Mouse (Mus musculus): ENCODE measurements around the gene Cyfip2.

Gene Cyfip2

DNA sequence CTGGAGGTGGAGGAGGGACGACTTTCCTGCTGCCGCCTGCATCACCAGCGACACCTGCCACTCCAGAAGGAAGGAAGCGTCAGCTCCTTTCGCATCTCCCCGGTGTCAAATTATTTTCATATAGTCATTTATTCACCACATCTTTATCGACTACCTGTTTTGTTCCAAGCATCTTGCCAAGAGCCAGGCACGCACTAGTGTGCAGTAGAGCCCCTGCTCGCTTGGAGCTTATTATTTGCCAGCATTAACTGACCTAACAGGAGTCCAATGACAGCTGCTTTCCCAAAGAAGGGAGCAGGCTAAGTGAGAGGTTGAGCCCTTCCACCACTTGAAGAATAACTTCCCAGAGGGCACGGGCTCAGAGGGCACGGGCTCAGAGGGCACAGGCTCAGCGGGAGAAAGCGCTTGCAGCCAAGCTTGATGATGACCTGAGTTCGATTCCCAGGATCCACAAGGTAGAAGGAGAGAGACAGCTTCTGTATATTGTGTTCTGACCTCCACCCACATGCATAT, at the start of gene Cyfip2:
Gene Cyfip2, minus strand, starts transcription at position 337 of the 513 bp plus-strand sequence.
- in situ Hi-C loops (cut with MboI, MseI) = no loop called here

DNA sequence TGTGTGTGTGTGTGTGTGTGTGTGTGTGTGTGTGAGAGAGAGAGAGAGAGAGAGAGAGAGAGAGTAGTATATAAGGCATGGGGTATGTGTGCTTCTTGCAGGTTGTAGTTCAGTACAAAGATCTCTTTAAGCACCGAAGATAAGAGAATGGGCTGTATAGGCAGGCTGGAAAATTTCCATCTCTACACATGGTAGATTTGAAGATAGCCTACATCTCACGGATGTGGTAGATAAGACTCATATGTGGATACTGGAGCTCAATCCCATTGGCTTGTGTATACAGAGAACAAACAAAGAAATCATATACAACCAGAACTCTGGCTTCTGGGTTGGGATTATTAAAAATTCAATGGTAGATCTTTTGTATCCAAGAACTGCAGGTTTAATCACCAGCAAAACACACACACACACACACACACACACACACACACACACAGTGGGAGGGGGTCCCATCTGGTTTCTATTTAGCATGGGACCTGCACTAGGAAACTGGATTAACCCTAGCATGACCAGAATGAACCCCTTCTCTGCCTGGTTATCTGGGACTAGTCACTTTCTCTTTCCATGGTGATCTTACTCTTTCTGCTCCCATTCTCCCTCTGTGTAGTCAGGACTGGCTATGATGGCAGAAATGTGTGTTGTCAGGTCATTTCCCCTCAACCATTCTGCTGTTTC, 48.5 kb upstream of the Cyfip2 start:
- in situ Hi-C loops (cut with MboI, MseI) = no loop called here

DNA sequence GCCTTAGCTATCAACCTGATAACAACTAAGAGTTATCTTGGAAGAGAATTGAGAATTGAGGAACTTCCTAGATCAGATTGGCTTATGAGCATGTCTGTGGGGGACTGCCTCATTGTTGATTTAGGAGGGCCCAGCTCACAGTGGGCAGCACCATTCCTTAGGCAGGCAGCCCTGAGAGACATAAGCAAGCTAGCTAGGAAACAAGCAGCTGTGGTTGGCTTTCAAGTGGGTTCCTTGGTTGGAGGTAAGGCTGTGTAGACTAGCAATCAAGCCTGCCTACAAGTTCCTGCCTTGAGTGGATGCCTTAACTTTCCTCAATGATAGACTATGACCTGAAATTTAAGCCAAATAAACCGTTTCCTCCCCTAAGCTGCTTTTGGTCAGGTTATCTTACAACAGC, 45.7 kb upstream of the Cyfip2 start:
- in situ Hi-C loops (cut with MboI, MseI) = no loop called here

DNA sequence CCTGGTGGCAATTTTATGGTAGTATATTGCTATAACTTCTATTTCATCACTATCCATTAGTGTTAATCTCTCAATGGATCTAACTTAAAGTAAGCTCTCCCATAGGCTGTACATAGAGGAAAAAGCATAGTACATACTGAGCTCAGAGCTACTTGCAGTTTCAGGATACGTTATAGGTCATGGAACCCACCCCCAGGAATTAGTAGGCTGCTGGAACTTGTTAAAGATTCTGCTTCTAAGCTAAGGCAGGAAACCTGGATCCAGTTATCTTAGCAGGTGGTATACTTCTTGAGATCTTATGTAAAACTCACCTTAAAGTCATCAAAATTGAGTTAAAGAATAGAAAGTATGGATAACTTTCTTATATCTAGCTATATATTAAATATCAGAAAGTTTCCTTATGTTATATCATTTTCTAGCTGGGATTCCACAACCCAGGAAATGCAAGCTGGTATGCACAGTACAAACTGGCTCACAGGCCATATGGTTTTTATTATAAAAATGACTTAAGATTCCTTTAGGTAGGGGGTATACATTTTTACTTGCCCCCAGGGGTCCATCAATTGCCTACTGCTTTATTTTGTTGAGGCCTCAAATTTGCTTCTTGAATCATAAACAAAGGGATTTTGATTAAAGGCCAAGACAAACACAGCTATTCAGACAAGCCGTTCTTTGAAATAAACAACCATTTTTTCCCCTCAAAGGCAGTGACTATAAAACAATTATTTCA, 37.2 kb upstream of the Cyfip2 start:
- in situ Hi-C loops (cut with MboI, MseI) = no loop called here

DNA sequence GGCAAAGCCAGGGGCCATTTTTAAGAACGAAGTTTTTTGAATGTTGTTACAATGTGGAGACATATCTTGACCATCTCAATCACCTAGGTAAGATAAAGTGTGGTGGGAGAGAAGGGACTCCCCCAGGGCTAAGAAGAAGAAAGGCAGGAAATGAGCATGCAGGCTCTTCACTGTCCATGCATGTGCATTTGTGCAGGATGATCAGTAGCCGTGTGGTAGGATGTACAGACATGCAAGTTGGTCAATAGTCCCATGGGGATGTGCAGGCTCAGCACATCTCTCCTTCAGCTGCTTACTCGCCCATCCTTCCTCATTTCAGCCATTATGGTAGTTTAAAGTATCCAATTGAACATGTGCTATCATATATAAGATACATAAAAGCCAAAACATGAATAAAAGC, 35.8 kb upstream of the Cyfip2 start:
- in situ Hi-C loops (cut with MboI, MseI) = no loop called here

DNA sequence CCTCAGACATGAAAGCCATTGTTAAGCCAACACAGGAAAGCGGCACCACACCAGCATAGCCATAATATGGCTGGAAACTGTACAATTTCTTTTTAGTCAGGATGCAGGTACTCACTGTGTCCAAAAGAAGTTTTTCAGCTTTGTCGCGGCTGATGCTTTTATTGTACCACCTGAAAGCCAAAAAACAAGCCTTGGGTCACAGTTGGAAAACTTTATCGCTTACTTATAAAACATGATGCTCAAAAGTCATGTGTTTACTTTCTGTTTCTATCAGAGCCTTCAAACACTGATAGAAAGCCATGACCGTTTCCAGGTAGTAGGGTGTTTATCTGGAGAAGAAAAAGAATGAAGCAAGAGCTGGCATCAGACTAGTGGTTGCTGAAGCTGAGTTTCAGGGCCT, 35.1 kb upstream of the Cyfip2 start:
- in situ Hi-C loops (cut with MboI, MseI) = no loop called here

DNA sequence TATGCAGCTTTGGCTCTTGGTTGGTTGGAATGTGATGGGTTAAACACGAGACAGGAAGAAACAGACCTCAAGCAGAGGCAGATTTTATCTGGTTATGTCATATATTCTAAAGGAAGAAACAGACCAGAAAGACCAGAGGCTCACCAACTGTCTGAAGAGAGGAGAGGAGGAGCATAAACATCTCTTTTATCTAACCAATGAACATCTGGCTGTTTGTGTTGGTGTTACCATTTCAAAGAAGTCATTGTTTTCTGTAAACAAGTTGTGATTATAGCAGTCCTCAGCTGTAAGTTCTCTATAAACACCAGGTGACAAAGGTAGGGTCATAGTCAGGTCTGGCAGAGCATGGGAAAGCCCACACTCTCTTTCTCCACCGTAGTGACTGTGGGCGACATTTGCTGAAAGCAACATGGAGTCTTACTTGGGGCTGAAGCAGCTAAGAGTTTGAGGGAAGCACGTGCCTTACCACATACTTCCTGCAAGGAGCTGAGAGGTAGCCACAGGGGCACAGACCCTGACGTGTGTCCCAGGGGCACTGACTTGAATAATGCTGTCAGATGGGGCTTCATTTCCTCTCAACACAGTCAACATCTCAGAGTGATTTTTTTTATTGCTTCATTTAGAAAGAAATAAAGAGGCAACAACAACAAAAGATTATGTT, 31.4 kb upstream of the Cyfip2 start:
- in situ Hi-C loops (cut with MboI, MseI) = no loop called here

DNA sequence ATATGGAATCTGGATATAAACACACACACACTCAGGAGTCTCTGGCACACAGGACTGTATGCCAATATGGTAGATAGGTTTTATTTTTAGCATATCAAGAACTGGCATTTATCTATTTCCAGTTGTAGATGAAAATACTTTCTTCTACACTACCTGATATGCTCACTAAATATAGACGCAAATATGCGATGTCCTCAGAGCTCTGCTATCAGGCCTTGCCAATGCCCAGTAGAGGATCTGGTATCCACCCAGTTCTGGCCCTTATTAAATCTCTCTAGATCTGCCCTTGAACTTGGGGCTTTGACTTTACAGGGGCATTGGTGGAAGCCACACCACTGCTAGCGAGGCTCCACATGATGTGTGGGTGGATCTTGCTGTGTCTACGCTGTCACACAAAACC, 29.3 kb upstream of the Cyfip2 start:
- in situ Hi-C loops (cut with MboI, MseI) = no loop called here

DNA sequence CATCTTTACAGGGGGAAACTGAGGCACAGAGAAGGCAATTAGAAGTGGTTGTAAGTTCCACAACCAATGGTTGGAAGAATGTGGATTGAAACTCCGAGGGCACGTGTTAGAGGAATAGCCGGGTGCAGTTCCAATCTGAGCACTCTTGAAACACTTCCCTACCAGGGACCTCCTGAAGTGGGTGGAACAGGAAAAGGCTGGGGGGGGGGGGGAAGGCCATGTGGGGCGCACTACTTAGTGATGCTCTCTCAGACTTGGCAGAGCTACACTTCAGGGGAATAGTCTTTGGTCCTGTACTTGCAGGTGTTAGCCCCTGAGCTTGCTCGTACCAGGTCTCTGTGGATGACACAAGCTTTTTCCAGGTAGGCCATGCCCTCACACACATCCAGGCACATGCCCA, 23.4 kb upstream of the Cyfip2 start:
- in situ Hi-C loops (cut with MboI, MseI) = no loop called here

DNA sequence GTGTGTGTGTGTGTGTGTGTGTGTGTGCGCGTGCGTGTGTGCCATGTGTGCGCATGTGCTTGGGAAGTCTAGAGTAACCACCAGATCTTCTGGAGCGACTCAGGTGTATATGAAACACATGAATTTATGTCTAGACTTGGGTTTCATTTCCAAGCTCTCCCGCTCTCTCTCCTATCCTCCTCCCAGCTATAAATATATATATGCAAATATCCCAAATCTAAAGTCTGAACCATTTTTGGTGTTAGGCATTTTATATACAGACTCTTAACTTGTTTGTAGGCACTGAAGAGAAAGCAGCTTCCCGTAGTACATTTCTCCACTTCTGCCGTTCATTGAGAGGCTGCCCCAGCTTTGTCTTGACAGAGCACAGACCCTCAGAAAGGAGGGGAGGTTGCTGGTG, 19.6 kb upstream of the Cyfip2 start:
- in situ Hi-C loops (cut with MboI, MseI) = no loop called here

DNA sequence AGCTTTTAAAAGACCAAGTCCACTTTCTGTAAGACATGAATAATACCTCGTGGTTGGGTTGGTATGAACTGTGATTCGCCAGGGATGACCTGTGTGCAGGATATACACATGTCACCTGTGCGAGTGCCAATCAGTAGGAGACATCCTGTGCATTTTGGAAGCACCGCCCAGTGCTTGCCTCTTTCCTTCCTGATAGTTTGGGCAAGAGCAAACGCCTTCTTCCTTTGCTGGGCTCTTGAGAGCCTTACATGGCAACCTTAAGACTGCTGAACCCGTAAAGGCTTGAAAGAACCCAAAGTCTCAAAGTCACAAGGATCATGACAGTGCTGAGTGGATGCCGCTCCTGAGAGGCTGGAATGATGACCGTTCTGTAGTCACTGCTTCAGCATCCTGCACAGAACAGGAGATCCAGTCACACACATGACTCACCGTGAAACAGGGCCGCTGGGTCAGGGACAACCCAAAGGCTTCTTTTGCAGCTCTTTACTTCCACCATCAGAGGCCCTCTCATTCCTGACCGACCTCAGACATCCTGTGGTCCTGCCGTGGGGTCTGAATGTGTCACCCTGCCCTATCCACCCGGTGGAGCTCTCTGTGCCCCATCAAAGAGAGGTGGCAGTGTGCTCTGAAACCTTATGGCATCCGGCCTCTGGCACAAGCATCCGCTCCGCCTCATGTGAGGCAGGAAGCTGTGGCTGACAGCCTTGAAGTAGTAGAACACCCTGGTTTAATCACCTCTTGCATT, 13.8 kb upstream of the Cyfip2 start:
- in situ Hi-C loops (cut with MboI, MseI) = no loop called here

DNA sequence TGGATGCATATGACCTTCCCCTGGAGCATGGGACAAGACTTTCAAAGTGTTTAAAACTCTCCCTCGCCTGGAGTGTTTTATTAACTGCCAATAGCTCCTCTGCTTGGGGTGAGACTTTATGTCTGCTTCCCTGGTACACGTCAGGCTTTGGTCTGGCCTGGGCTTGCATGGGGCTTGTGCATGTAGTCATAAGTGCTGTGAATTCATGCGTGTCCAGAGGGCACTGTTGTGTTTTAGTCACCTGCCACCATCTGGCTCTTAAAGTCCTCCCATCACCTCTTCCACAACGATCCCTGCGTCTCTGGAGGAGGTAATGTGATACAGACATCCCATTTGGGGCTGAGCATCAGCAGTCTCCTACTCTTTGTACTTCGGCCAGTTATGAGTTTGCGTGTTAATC, 8.9 kb upstream of the Cyfip2 start:
- in situ Hi-C loops (cut with MboI, MseI) = no loop called here

DNA sequence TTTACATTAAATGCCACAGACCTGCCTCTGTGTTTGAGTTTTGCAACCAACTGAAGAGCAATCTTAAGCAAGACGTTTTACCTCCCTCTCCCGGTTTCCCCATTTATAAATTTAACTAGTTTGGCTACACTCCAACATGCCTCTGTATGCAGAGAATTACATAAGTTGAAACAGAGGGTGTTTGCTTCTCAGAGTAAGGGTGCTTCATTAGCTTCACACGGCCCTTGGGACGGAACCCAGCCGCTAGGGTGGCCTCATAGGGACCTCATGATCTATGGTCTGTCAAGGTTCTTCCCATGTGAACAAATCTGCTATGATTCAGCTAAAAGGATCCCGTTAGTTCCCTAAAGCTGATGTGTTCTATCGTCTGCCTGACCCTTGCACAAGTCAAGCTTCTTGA, 1.9 kb upstream of the Cyfip2 start:
- in situ Hi-C loops (cut with MboI, MseI) = no loop called here

DNA sequence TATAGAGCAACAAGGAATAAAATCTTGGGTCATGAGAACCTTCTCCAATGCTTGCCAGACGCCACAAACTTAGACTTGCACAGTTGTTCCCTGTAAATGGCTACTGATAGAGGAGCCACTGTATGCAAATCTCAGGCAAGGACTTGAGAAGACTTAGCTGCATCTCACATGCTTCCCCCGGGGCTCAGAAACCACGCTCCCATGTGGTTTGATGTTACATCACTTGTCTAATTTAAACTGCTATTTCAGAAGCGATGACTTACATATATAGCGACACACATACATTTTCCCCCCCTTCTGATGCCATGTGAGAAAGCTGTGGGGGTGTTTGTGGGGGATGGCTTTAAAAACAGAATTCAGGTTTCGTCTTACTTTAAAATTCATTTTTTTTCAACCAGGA, 1.2 kb upstream of the Cyfip2 start:
- in situ Hi-C loops (cut with MboI, MseI) = no loop called here

DNA sequence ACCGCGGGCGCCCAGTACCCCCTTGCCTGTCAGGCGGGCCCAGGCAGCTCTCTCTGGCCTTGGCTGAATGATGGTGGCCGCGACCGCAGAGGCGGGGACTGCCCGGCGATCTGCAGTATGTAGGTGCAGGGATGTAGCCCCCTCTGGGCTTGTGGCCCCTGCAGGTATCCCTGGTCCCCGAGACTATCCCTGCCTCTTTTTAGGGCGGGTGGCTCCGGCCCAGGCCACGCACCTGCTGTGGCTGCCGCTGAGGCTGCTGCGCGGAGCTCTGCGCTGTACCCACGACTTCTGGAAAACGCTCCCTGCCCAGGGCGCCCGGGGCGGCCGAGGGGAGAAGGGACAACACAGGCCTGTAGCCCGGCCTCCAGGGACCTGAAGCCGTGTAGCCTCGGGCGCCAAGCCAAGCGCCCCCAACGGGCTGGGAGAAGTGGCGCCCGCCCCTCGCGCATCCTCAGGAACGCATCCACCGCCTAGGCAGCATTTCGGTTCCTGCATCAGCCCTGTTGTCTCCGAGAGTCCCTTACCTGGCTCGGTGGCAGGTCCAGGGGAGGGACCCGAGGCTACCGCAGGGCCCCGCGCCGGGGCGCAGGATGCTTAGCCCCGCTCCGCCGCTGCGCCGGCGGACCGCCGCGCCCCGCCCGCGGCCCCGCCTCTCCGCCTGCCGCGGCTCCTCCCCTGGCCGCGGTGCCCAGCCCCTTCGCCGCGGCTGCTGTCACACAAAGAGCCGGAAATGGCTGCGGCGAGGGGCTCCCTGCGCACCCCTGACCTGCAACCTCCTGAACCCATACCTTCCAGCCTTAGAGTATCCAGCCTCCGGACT, 746 bp downstream of the Cyfip2 start:
- in situ Hi-C loops (cut with MboI, MseI) = no loop called here

DNA sequence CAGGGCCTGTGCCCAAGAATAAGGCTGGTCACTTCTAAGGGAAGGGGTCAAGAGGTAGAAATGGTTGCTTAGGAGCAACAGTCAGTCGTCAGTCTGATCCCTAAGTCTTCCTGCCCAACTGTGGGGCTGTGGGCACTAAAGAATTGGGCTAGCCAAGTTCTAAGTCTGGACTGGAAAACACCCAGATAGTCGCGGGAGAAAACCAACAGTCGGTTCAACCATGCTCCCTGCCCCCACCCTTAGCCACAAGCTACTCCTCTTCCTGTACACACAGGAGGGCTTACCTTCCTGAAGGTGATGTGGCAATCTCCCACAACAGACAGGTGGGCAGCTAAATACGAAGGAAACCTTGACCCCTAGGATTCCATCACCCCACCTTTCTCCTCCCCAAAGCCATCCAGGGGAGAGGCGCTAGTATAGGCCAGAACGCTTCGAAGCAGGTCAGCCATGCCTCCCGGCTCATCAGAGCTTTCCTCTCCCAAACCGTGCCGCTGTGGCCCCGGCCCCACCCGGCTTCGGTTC, 1.4 kb downstream of the Cyfip2 start:
- in situ Hi-C loops (cut with MboI, MseI) = no loop called here

DNA sequence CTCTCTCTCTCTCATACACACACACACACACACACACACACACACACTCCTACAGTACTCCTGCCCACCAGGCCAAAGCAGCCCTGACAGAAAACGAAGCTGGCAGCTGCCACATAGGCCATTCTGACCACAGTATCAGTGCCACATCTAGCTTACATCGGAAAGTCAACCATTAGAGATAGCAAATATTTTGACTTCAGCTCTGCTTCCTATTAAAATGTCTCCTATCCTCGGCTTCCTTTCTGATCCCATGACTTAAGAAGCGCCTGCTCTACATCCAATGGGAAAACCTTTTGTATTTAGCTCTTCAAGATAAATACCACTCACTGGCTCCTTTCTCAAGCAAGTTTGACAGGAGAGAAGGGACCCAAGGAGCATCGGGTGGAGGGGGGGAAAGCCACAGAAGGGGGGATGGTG, 2.0 kb downstream of the Cyfip2 start:
- in situ Hi-C loops (cut with MboI, MseI) = no loop called here

DNA sequence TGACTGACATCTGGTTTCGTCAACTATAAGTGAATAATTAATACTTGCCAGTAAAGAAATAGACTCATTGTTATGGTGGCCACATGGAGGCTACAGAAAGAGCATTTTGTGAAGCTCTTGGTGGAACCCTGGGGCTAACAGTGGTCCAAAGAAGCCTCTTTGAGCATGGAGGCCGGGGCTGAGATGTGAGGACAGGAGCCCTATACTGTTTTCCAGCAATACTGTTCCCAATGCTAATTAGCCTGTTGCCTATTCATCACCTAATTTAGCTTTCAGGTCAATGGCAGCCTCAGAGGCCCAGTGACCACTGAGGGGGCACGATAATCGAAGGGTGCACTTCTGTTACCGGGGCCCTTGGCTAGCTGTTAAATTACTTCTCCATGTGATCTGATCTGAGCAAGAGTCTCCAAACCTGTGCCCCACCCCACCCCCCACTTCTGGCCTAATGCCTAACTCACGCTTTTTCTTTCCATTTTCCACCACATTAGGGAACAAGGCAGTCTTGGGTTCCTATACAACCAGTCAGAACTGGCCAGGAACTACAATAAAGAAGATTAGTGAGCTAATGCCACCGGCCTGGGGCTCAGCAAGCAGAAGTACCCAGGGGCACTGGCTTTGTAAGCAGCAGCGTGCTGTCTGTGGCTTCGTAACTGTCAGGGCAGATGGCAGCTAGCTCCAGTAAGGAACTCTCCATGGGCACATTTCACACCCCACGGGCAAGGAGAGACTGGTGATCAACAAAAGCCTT, 2.7 kb downstream of the Cyfip2 start:
- in situ Hi-C loops (cut with MboI, MseI) = loop anchor here (5.0 kb wide), 1 partner anchor 77 kb away; the partner anchor contains the start of gene Itk

DNA sequence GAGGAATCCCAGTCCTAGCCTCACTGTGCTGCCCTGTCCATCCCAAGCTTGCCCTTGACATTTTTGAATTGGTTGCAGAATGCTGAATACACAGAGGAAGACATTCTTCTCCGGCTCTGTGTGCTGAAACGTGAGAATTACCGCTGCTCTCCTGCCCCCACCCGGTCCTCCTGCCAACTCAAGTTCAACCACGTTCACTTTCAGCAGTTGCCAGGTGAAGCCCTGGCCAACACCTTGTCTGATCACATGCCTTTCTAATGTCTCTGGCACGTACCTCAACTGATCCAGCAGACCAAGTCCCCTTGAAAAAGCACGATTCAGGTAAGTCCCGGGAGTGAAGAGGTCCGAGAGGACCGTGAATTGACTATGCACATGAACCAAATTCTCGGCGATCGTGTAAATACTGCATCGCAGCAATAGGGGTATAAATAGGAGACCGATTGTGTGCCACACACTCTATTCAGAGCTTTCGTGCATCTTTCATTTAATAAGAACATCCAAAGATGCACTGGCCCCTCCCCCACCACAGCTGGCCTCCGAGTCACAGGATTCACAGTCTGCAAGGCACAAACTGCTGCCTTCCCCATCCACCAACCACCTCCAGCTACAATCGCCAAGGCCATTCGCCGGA, 3.4 kb downstream of the Cyfip2 start:
- in situ Hi-C loops (cut with MboI, MseI) = loop anchor here (5.0 kb wide), 1 partner anchor 78 kb away; the partner anchor contains the start of gene Itk
